Mouse (Mus musculus) kidney, adult 2 months (tissue): Measurements from ENCODE around the gene Arpp19. TPM values are rescaled to one million over a fixed set of nuclear protein-coding genes. Genes with fewer than 3 reads are reported as not detected.

Experiments
- DNase-seq: peaks from one replicate; pipeline ENCODE4 v3.0.0; 2021
- H3K27ac ChIP-seq: fragments of 200-500 bp; 2 replicates; pipeline ENCODE4 v1.5.1; 2012; ENCODE audit warnings: low read depth, low read length, control low read depth, inconsistent platforms; ENCODE audit not compliant: insufficient read depth
- H3K27me3 ChIP-seq: fragments of 200-500 bp; replicated peaks from 2 replicates; pipeline ENCODE4 v1.6.1; 2012; ENCODE audit warnings: mild to moderate bottlenecking, moderate library complexity, low read length, inconsistent platforms; ENCODE audit not compliant: control insufficient read depth, insufficient read depth
- H3K36me3 ChIP-seq: fragments of 200-500 bp; 2 replicates; pipeline ENCODE4 v1.6.1; 2012; ENCODE audit warnings: mild to moderate bottlenecking, moderate library complexity, low read length, inconsistent platforms; ENCODE audit not compliant: control insufficient read depth, insufficient read depth
- H3K4me1 ChIP-seq: fragments of 200-500 bp; 2 replicates; pipeline ENCODE4 v1.6.1; 2011; ENCODE audit warnings: low read length; ENCODE audit not compliant: control insufficient read depth, insufficient read depth
- H3K4me3 ChIP-seq: fragments of 200-500 bp; 2 replicates; pipeline ENCODE4 v1.5.1; 2011; ENCODE audit warnings: mild to moderate bottlenecking, low read depth, low read length, control low read depth; ENCODE audit not compliant: insufficient read depth
- CTCF ChIP-seq: fragments of 200-500 bp; conservative IDR thresholded peaks from 2 replicates; pipeline ENCODE4 v1.5.1; 2011; ENCODE audit warnings: low read depth, mild to moderate bottlenecking, control low read depth, low read length, moderate library complexity, mixed read lengths; ENCODE audit not compliant: insufficient read depth, insufficient read length
- POLR2A ChIP-seq: fragments of 200-500 bp; IDR thresholded peaks from one replicate; pipeline ENCODE4 v1.6.1; 2011; ENCODE audit warnings: low read depth, low read length, control low read depth
- WGBS: fragments of 180-500 bp; shearing (Covaris S2); methylation state at CpG from one replicate; pipeline ENCODE4 v1.1.7; 2018; 5-methylcytosine and 5-hydroxymethylcytosine counted together
- polyA plus RNA-seq: library from polyadenylated mRNA; depleted of rRNA; stranded (reverse); fragments of >200 nt; gene quantifications from 2 replicates; pipeline ENCODE4 v1.2.3, GENCODE M21; 2012

The Arpp19 gene
- polyA plus RNA-seq, 1 experiment, result 24.6 TPM

DNA sequence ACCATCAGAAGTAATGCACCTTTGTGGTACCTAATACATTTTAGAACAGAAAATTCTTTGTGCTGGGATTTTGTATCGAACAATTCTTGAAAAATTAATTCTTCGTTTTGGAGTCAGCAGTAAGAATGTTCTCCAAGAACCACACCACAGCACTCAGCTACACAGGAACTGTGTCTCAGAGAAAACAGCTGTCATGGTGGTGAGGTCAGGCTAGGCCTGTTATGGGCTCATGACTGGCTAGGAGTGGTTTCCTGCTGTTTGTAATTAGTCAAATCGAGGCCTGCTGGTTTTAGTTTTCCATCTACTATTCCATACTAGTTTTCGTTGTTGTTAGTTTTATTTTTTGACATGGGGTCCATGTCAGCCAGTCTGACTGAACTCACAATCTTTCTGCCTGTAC is 16.9 kb upstream of the Arpp19 start:
- no peaks in the 10 kb centered on the region; the same call in 1 of the 2 replicates for H3K27me3 ChIP-seq
- 71% methylated on average over 4 of the region's 4 CpGs for WGBS
- DNase-seq, result no peak
- H3K27ac ChIP-seq, result no peak overlapping the region
- TF ChIP-seq CTCF (no peak), POLR2A (no peak)
- H3K4me3 ChIP-seq, result no peak overlapping the region
- H3K4me1 ChIP-seq, result no peaks in the 10 kb centered on the region
- peaks cover 22% of the 10 kb centered on the region for H3K36me3 ChIP-seq

GRCm38 (mm10) chr9:75022546-75022945 is 14.9 kb upstream of the Arpp19 start:
- 91% methylated on average over 7 of the region's 7 CpGs for WGBS
- no peaks in the 10 kb centered on the region; the same call in 1 of the 2 replicates for H3K27me3 ChIP-seq
- no peaks in the 10 kb centered on the region for H3K4me1 ChIP-seq
- no peak overlapping the region for H3K4me3 ChIP-seq
- peaks cover 21% of the 10 kb centered on the region for H3K36me3 ChIP-seq
- DNase-seq, result no peak
- no peak overlapping the region for H3K27ac ChIP-seq
- TF ChIP-seq CTCF (no peak), POLR2A (no peak)

DNA sequence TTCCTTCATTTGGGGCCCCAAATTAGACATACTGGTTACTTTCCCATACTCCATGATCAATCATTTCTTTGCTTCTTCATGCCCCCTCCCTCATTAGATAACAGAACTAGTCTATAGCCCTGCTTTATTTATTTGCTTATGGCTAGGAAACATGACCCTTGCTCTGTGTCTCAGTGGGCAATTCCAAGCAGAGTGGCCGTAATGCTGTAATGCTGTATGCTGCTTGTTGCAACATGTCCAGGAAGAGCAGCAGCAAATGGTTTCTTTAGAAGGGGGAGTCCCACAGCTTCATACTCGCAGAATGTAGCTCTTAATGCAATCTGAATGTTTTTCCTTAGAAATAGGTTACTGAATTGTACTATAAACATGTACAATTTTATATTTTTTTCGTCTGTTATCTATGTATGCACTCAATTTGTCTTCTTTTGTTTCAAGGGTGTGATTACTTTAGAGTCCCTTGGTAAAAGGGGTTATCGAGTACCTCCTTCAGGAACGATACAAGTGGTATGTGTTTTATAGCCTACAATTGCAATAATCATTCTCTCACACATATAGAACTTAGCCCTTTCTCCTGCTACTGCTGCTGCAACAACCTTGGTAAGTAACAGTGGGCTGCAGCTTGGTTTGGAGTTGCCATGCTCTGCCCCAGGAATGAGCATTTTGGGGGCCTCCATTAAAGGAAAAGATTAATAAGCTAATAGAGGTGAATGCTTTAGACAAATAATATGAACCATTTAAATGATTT is 14.1 kb upstream of the Arpp19 start:
- H3K36me3 ChIP-seq, result peaks cover 21% of the 10 kb centered on the region
- no peak for DNase-seq
- no peaks in the 10 kb centered on the region for H3K4me1 ChIP-seq
- no peak overlapping the region for H3K4me3 ChIP-seq
- TF ChIP-seq CTCF (no peak), POLR2A (no peak)
- 77% methylated on average over 5 of the region's 5 CpGs for WGBS
- no peaks in the 10 kb centered on the region; the same call in 1 of the 2 replicates for H3K27me3 ChIP-seq
- H3K27ac ChIP-seq, result no peak overlapping the region

- no peak for DNase-seq
- no peak for TF ChIP-seq CTCF
- TF ChIP-seq POLR2A, result no peak
- H3K4me1 ChIP-seq, result no peaks in the 10 kb centered on the region
- no peak overlapping the region for H3K27ac ChIP-seq
- H3K27me3 ChIP-seq, result no peaks in the 10 kb centered on the region; the same call in 1 of the 2 replicates
- no peak overlapping the region for H3K4me3 ChIP-seq
- peaks cover 17% of the 10 kb centered on the region for H3K36me3 ChIP-seq
- 66% methylated on average over 7 of the region's 7 CpGs for WGBS
Measured at GRCm38 (mm10) chr9:75024089-75024488, 13.3 kb upstream of the Arpp19 start.

- WGBS, result 75% methylated on average over 6 of the region's 6 CpGs
- H3K27ac ChIP-seq, result no peak overlapping the region
- TF ChIP-seq POLR2A (no peak), CTCF (peak; percentile 49)
Measured at GRCm38 (mm10) chr9:75025689-75026088, 11.7 kb upstream of the Arpp19 start.

GRCm38 (mm10) chr9:75032408-75032807 is 5.0 kb upstream of the Arpp19 start:
- Histone ChIP-seq H3K27ac (no peak overlapping the region), H3K36me3 (peaks cover 6% of the 10 kb centered on the region; the same call in 1 of the 2 replicates), H3K4me1 (peaks cover 6% of the 10 kb centered on the region), H3K4me3 (no peak overlapping the region), H3K27me3 (no peaks in the 10 kb centered on the region)
- TF ChIP-seq POLR2A (no peak), CTCF (no peak)
- no peak for DNase-seq
- whole genome bisulfite sequencing, result 88% methylated on average over 1 of the region's 1 CpGs

More at GRCm38 (mm10) chr9:75025689-75026088, 11.7 kb upstream of the Arpp19 start:
- DNase-seq, result no peak
- H3K27me3 ChIP-seq, result no peaks in the 10 kb centered on the region; the same call in 1 of the 2 replicates
- no peak overlapping the region for H3K4me3 ChIP-seq
- H3K36me3 ChIP-seq, result peaks cover 10% of the 10 kb centered on the region
- H3K4me1 ChIP-seq, result no peaks in the 10 kb centered on the region

GRCm38 (mm10) chr9:75033141-75033540 is 4.3 kb upstream of the Arpp19 start:
- Histone ChIP-seq H3K4me3 (no peak overlapping the region), H3K36me3 (peaks cover 3% of the 10 kb centered on the region; the same call in 1 of the 2 replicates), H3K27ac (no peak overlapping the region), H3K27me3 (no peaks in the 10 kb centered on the region), H3K4me1 (peaks cover 6% of the 10 kb centered on the region)
- no peak for TF ChIP-seq POLR2A
- no peak for TF ChIP-seq CTCF
- WGBS, result 50% methylated on average over 7 of the region's 7 CpGs
- no peak for DNase-seq
